ENCODE assay signal across 17 mouse cellular contexts in genomic region chr2:15925432-15925831, GRCm38 (mm10).
"Had no signal": no experiment of that assay in that cellular context is flagged by ENCODE, and none has a peak within 500 bp of the region (broad histone marks: within the 10 kb centered on the region; RNA-seq: fewer than 3 reads in every experiment).

No protein-coding gene starts in this region.

- H3K27ac ChIP-seq: kidney, postnatal 0 days; left cerebral cortex, adult 2 months; liver, embryonic 13.5 days; macrophage; midbrain, embryonic 13.5 days; stomach, postnatal 0 days had no signal

- H3K36me3 ChIP-seq: liver, embryonic 13.5 days; midbrain, embryonic 13.5 days had no signal

- H3K9me3 ChIP-seq: liver, embryonic 13.5 days; midbrain, embryonic 13.5 days had no signal

- H3K4me1 ChIP-seq: liver, embryonic 13.5 days; midbrain, embryonic 13.5 days had no signal

- ATAC-seq: lung, postnatal 0 days; midbrain, embryonic 13.5 days had no signal

- DNase-seq: kidney, adult 2 months; kidney, postnatal 25 days; layer of hippocampus, postnatal 36 days; liver, embryonic 13.5 days; lung, embryonic 14.5 days; right cerebral cortex, adult 18-20 months; right cerebral cortex, postnatal 14 days; right cerebral cortex, postnatal 4 days; thymus, adult 2 months; thymus, postnatal 14 days; thymus, postnatal 4 days had no signal

- H3K9ac ChIP-seq: liver, embryonic 13.5 days; lung, embryonic 14.5 days; midbrain, embryonic 13.5 days had no signal

- H3K4me3 ChIP-seq: left cerebral cortex, adult 2 months; liver, embryonic 13.5 days; midbrain, embryonic 13.5 days had no signal

- H3K4me2 ChIP-seq: liver, embryonic 13.5 days; lung, embryonic 14.5 days; midbrain, embryonic 13.5 days had no signal

- H3K27me3 ChIP-seq: liver, embryonic 13.5 days; midbrain, embryonic 13.5 days had no signal
